Mouse (Mus musculus) cerebellum, adult 2 months (tissue): ENCODE results near the gene Ern1. TPM values are rescaled to one million over a fixed set of nuclear protein-coding genes. Genes with fewer than 3 reads are reported as not detected.
"Not testable (repeated sequence)": the region's sequence is repeated elsewhere in the genome, so short reads cannot be mapped to it uniquely, and the experiment has no call there.

ENCODE experiments used
- DNase-seq, 2 experiments: peaks; one replicate each; pipeline ENCODE4 v3.0.0; 2021
- H3K27ac ChIP-seq: fragments of 200-500 bp; 2 replicates; pipeline ENCODE4 v1.5.1; 2012; ENCODE audit warnings: low read length, control low read depth, inconsistent platforms; ENCODE audit not compliant: insufficient read depth
- H3K27me3 ChIP-seq: fragments of 200-500 bp; 2 replicates; pipeline ENCODE4 v1.6.1; 2012; ENCODE audit warnings: inconsistent platforms, mild to moderate bottlenecking, low read length, moderate library complexity; ENCODE audit not compliant: control insufficient read depth, insufficient read depth
- H3K4me1 ChIP-seq: fragments of 200-500 bp; 2 replicates; pipeline ENCODE4 v1.6.1; 2011; ENCODE audit warnings: low read length; ENCODE audit not compliant: control insufficient read depth, insufficient read depth
- H3K4me3 ChIP-seq: fragments of 200-500 bp; replicated peaks from 2 replicates; pipeline ENCODE3; 2011; ENCODE audit warnings: mild to moderate bottlenecking, low read depth, low read length, control low read depth; ENCODE audit not compliant: insufficient read depth
- CTCF ChIP-seq: fragments of 200-500 bp; IDR thresholded peaks from 2 replicates; pipeline ENCODE4 v1.5.1; 2011; ENCODE audit warnings: low read depth, mild to moderate bottlenecking, control low read depth, low read length, moderate library complexity, borderline replicate concordance; ENCODE audit not compliant: insufficient read depth
- POLR2A ChIP-seq: fragments of 200-500 bp; IDR thresholded peaks from 2 replicates; pipeline ENCODE4 v1.6.1; 2011; ENCODE audit warnings: low read length, control low read depth, borderline replicate concordance; ENCODE audit not compliant: insufficient read depth
- WGBS: fragments of 180-500 bp; shearing (Covaris S2); methylation state at CpG from one replicate; pipeline ENCODE4 v1.1.7; 2018; 5-methylcytosine and 5-hydroxymethylcytosine counted together
- polyA plus RNA-seq: library from polyadenylated mRNA; depleted of rRNA; stranded (reverse); fragments of >200 nt; gene quantifications from 2 replicates; pipeline ENCODE4 v1.2.3, GENCODE M21; 2012

Gene Ern1
- polyA plus RNA-seq, 1 experiment, result 7.6 TPM

GRCm38 (mm10) chr11:106501308-106502158 lies 13.9 kb upstream of the Ern1 start:
- Histone ChIP-seq H3K4me3 (peak overlapping the region; percentile 88), H3K27ac (peak overlapping the region; percentile 80), H3K4me1 (no peaks in the 10 kb centered on the region), H3K27me3 (no peaks in the 10 kb centered on the region)
- peak; percentile 69 to 73 for DNase-seq
- TF ChIP-seq CTCF (no peak), POLR2A (peak; percentile 36; the same call in 1 of the 2 replicates)
- WGBS, result 3% methylated on average over 22 of the region's 22 CpGs

GRCm38 (mm10) chr11:106500393-106501307 lies 13.0 kb upstream of the Ern1 start:
- H3K27ac ChIP-seq, result peak overlapping the region; percentile 83
- TF ChIP-seq POLR2A (peak; percentile 100), CTCF (no peak)
- DNase-seq, result peak; percentile 95 to 98
- no peaks in the 10 kb centered on the region for H3K27me3 ChIP-seq
- H3K4me3 ChIP-seq, result peak overlapping the region; percentile 88
- under 1% methylated on average over 50 of the region's 55 CpGs for WGBS
- H3K4me1 ChIP-seq, result no peaks in the 10 kb centered on the region

GRCm38 (mm10) chr11:106498739-106499379 lies 11.2 kb upstream of the Ern1 start:
- Histone ChIP-seq H3K4me1 (no peaks in the 10 kb centered on the region), H3K27me3 (no peaks in the 10 kb centered on the region), H3K4me3 (no peak overlapping the region), H3K27ac (no peak overlapping the region)
- TF ChIP-seq CTCF, result no peak
- TF ChIP-seq POLR2A, result no peak
- WGBS, result 28% methylated on average over 4 of the region's 4 CpGs
- no peak for DNase-seq

- 88% methylated on average over 2 of the region's 2 CpGs for WGBS
- DNase-seq, result no peak
- Histone ChIP-seq H3K27ac (no peak overlapping the region), H3K4me3 (no peak overlapping the region), H3K4me1 (no peaks in the 10 kb centered on the region), H3K27me3 (no peaks in the 10 kb centered on the region)
- TF ChIP-seq POLR2A, result no peak
- no peak for TF ChIP-seq CTCF
Observed at GRCm38 (mm10) chr11:106497926-106498325, 10.3 kb upstream of the Ern1 start.

GRCm38 (mm10) chr11:106497009-106497408 lies 9.4 kb upstream of the Ern1 start:
- H3K27me3 ChIP-seq, DNase-seq: not testable (repeated sequence)
- WGBS, result 98% methylated on average over 2 of the region's 2 CpGs

GRCm38 (mm10) chr11:106492984-106493669 lies 5.5 kb upstream of the Ern1 start:
- no peak for DNase-seq
- H3K4me3 ChIP-seq, result no peak overlapping the region
- no peaks in the 10 kb centered on the region for H3K27me3 ChIP-seq
- H3K4me1 ChIP-seq, result no peaks in the 10 kb centered on the region
- WGBS, result 84% methylated on average over 7 of the region's 7 CpGs
- no peak for TF ChIP-seq CTCF
- TF ChIP-seq POLR2A, result no peak
- no peak overlapping the region for H3K27ac ChIP-seq

More at GRCm38 (mm10) chr11:106497009-106497408, 9.4 kb upstream of the Ern1 start:
- H3K4me3 ChIP-seq, H3K27ac ChIP-seq, H3K4me1 ChIP-seq: not testable (repeated sequence)

- Histone ChIP-seq H3K27me3 (no peaks in the 10 kb centered on the region), H3K4me3 (no peak overlapping the region), H3K4me1 (no peaks in the 10 kb centered on the region), H3K27ac (no peak overlapping the region)
- TF ChIP-seq CTCF (peak; percentile 58), POLR2A (no peak)
- DNase-seq, result peak; percentile 44 to 57
- whole genome bisulfite sequencing, result 0% methylated on average over 3 of the region's 3 CpGs
Observed at GRCm38 (mm10) chr11:106491393-106491792, 3.7 kb upstream of the Ern1 start.

- not testable (repeated sequence) for H3K27ac ChIP-seq, H3K27me3 ChIP-seq, H3K4me3 ChIP-seq, DNase-seq, H3K4me1 ChIP-seq
- 86% methylated on average over 6 of the region's 6 CpGs for WGBS
Observed at GRCm38 (mm10) chr11:106490600-106490999, 2.9 kb upstream of the Ern1 start.
